Mouse (Mus musculus) liver, embryonic 11.5 days (tissue): ENCODE results near the gene Lrrc75b. TPM values are rescaled to one million over a fixed set of nuclear protein-coding genes. Genes with fewer than 3 reads are reported as not detected.
"Not testable (repeated sequence)": the region's sequence is repeated elsewhere in the genome, so short reads cannot be mapped to it uniquely, and the experiment has no call there.

Experiments used
- ATAC-seq: fragments of 200-750 bp; cut with Nextera tagmentation; replicated peaks from 2 replicates; pipeline ENCODE4 v1.8.0; 2017; ENCODE audit warnings: moderate number of reproducible peaks, mild to moderate bottlenecking, moderate TSS enrichment, moderate library complexity; ENCODE audit not compliant: low FRiP score
- DNase-seq: peaks from one replicate; pipeline ENCODE4 v3.0.0-alpha.2; 2017; ENCODE audit warnings: low spot score
- H3K27ac ChIP-seq: fragments of 300-500 bp; sonication (generic); 2 replicates; pipeline ENCODE4 v1.5.1; 2014; ENCODE audit warnings: mild to moderate bottlenecking, low read depth, low read length, control low read depth
- H3K27me3 ChIP-seq: fragments of 300-500 bp; sonication (generic); replicated peaks from 2 replicates; pipeline ENCODE4 v1.6.1; 2014; ENCODE audit warnings: low read length, mixed read lengths; ENCODE audit not compliant: control insufficient read depth, insufficient read depth
- H3K36me3 ChIP-seq: fragments of 300-500 bp; sonication (generic); 2 replicates; pipeline ENCODE4 v1.6.1; 2014; ENCODE audit warnings: mild to moderate bottlenecking, low read length, moderate library complexity, mixed read lengths; ENCODE audit not compliant: control insufficient read depth, insufficient read depth
- H3K4me1 ChIP-seq: fragments of 300-500 bp; sonication (generic); replicated peaks from 2 replicates; pipeline ENCODE4 v1.6.1; 2014; ENCODE audit warnings: low read length, mixed read lengths; ENCODE audit not compliant: control insufficient read depth, insufficient read depth
- H3K4me2 ChIP-seq: fragments of 300-500 bp; sonication (generic); 2 replicates; pipeline ENCODE4 v1.6.1; 2014; ENCODE audit warnings: mild to moderate bottlenecking, control low read depth, moderate library complexity
- H3K4me3 ChIP-seq: fragments of 300-500 bp; sonication (generic); 2 replicates; pipeline ENCODE4 v1.5.1; 2014; ENCODE audit warnings: low read depth, low read length, control low read depth
- H3K9ac ChIP-seq: fragments of 300-500 bp; sonication (generic); 2 replicates; pipeline ENCODE4 v1.6.1; 2014; ENCODE audit warnings: low read depth, low read length, control low read depth
- H3K9me3 ChIP-seq: fragments of 300-500 bp; sonication (generic); 2 replicates; pipeline ENCODE4 v1.6.1; 2016; ENCODE audit warnings: low read length, inconsistent platforms, mixed read lengths; ENCODE audit not compliant: control insufficient read depth
- WGBS: fragments of 180-500 bp; shearing (Covaris S2); extraction: QIAGEN DNeasy Blood & Tissue Kit; methylation state at CpG from one replicate; pipeline ENCODE4 v1.1.7; 2014; 5-methylcytosine and 5-hydroxymethylcytosine counted together
- polyA plus RNA-seq: library from polyadenylated mRNA; unstranded; fragments of >200 nt; fragmentation: Nextera tagmentation; extraction: Ambion mirVana; gene quantifications from 2 replicates; pipeline ENCODE4 v1.2.1, GENCODE M21; 2014

Lrrc75b gene
- polyA plus RNA-seq, 1 experiment from 2014 or later, result 0.52 TPM

- 84% methylated on average over 8 of the region's 8 CpGs for WGBS
- ATAC-seq, result no peak
- H3K9me3 ChIP-seq, result no peaks in the 10 kb centered on the region
- H3K27me3 ChIP-seq, result no peaks in the 10 kb centered on the region
- DNase-seq, result no peak
- no peak overlapping the region for H3K4me2 ChIP-seq
- H3K4me1 ChIP-seq, result no peaks in the 10 kb centered on the region
- no peak overlapping the region for H3K27ac ChIP-seq
- no peak overlapping the region for H3K9ac ChIP-seq
- no peak overlapping the region for H3K4me3 ChIP-seq
- peaks cover 38% of the 10 kb centered on the region for H3K36me3 ChIP-seq
Measured at GRCm38 (mm10) chr10:75534934-75535333, 25.2 kb downstream of the Lrrc75b start.

DNA sequence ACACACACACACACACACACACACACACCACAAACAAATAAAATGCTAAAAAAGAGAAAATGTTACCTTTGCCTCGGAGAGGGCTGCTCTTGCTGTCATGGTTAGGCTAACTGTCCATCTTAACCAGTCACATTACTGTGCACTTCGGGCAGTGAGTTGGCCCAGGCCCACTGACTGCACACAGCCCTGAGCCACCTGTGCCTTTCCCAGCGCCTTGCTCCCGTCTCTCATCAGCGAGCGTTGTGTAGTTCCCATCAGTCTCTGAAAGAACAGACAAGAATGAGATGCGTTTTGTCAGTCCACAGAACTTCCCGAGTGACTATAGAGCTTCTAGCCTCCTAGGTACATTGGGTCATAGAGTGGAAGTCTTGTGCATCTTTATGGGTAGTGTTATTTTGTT lies 25.9 kb downstream of the Lrrc75b start:
- 92% methylated on average over 8 of the region's 8 CpGs for WGBS
- no peak for ATAC-seq
- H3K36me3 ChIP-seq, result peaks cover 40% of the 10 kb centered on the region

GRCm38 (mm10) chr10:75531532-75532090 lies 28.5 kb downstream of the Lrrc75b start:
- Histone ChIP-seq H3K9ac (no peak overlapping the region), H3K36me3 (peaks cover 42% of the 10 kb centered on the region), H3K4me1 (no peaks in the 10 kb centered on the region), H3K27me3 (no peaks in the 10 kb centered on the region), H3K9me3 (no peaks in the 10 kb centered on the region), H3K4me2 (no peak overlapping the region), H3K27ac (no peak overlapping the region), H3K4me3 (no peak overlapping the region)
- ATAC-seq (no peak), DNase-seq (no peak)
- WGBS, result 89% methylated on average over 9 of the region's 9 CpGs

More for the DNA sequence above, 25.9 kb downstream of the Lrrc75b start:
- Histone ChIP-seq H3K9me3 (no peaks in the 10 kb centered on the region), H3K4me1 (no peaks in the 10 kb centered on the region), H3K27me3 (no peaks in the 10 kb centered on the region), H3K4me2 (no peak overlapping the region), H3K4me3 (no peak overlapping the region), H3K9ac (no peak overlapping the region), H3K27ac (no peak overlapping the region)
- DNase-seq, result no peak

DNA sequence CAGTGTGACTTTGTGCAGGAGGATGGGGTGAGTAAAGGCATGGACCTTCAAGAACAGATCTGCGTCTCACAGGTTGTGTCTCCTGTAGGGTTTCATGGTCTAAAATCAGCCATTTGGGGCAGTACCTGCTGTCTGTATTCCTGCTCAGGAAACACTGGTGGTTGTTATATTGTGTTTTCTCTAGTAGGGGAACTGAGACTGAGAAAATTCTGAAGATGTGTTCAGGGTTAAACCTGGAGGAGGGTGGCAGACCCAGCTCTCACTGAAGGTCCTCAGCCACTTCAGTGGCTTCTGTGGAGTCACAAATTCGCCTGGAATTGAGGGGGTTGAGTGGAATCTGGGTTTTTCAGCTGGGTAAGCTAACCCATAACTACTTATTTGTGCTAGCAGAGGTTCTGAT lies 29.8 kb downstream of the Lrrc75b start:
- H3K4me1 ChIP-seq, result no peaks in the 10 kb centered on the region
- ATAC-seq, result no peak
- H3K27ac ChIP-seq, result no peak overlapping the region
- DNase-seq, result no peak
- no peak overlapping the region for H3K9ac ChIP-seq
- no peaks in the 10 kb centered on the region for H3K9me3 ChIP-seq
- H3K27me3 ChIP-seq, result no peaks in the 10 kb centered on the region
- no peak overlapping the region for H3K4me3 ChIP-seq
- 84% methylated on average over 2 of the region's 2 CpGs for WGBS
- H3K4me2 ChIP-seq, result no peak overlapping the region
- H3K36me3 ChIP-seq, result peaks cover 36% of the 10 kb centered on the region

- H3K9me3 ChIP-seq, H3K27ac ChIP-seq, H3K27me3 ChIP-seq, H3K9ac ChIP-seq, DNase-seq, H3K4me3 ChIP-seq, H3K4me2 ChIP-seq, ATAC-seq, H3K4me1 ChIP-seq: not testable (repeated sequence)
- WGBS, result 90% methylated on average over 9 of the region's 9 CpGs
- peaks cover 37% of the 10 kb centered on the region for H3K36me3 ChIP-seq
Measured at GRCm38 (mm10) chr10:75525450-75525849, 34.7 kb downstream of the Lrrc75b start.

GRCm38 (mm10) chr10:75521643-75522042 lies 38.5 kb downstream of the Lrrc75b start:
- H3K27me3 ChIP-seq, result no peaks in the 10 kb centered on the region
- no peaks in the 10 kb centered on the region for H3K9me3 ChIP-seq
- H3K4me1 ChIP-seq, result peaks cover 8% of the 10 kb centered on the region
- no peak overlapping the region for H3K27ac ChIP-seq
- 94% methylated on average over 4 of the region's 4 CpGs for WGBS
- DNase-seq, result no peak
- H3K36me3 ChIP-seq, result peaks cover 44% of the 10 kb centered on the region
- no peak overlapping the region for H3K9ac ChIP-seq
- no peak overlapping the region for H3K4me3 ChIP-seq
- H3K4me2 ChIP-seq, result no peak overlapping the region
- ATAC-seq, result no peak

DNA sequence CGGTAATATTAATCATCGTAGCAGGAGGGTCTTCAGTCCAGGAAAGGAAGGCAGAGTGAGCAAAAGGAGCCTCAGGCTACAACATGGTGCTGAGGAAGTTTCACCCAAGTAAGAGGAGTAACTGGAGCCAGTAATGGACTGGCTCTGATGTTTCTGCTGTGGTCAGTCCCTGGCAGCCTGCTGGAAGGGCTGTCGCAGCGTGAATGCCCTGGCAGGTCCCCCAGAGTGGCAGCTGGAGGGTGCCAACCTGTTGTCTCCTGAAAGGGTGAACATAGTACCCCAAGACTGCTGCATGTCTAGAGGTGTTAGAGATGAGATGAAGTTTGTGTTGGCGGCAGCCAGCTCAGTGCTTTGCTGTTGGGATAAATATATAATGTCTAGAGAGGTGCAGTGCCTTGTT lies 39.5 kb downstream of the Lrrc75b start:
- H3K4me3 ChIP-seq, result no peak overlapping the region
- no peak overlapping the region for H3K9ac ChIP-seq
- H3K4me1 ChIP-seq, result peaks cover 17% of the 10 kb centered on the region
- DNase-seq (no peak), ATAC-seq (no peak)
- no peaks in the 10 kb centered on the region for H3K9me3 ChIP-seq
- 94% methylated on average over 5 of the region's 5 CpGs for WGBS
- no peak overlapping the region for H3K27ac ChIP-seq
- no peaks in the 10 kb centered on the region for H3K27me3 ChIP-seq
- peaks cover 44% of the 10 kb centered on the region for H3K36me3 ChIP-seq
- no peak overlapping the region for H3K4me2 ChIP-seq

- Histone ChIP-seq H3K36me3 (peaks cover 26% of the 10 kb centered on the region; the same call in 1 of the 2 replicates), H3K4me2 (peak within 1 kb of the TSS; percentile 92), H3K4me1 (peaks cover 39% of the 10 kb centered on the region), H3K4me3 (peak within 1 kb of the TSS; percentile 89), H3K9me3 (no peaks in the 10 kb centered on the region), H3K27ac (peak within 1 kb of the TSS; percentile 96), H3K27me3 (no peaks in the 10 kb centered on the region), H3K9ac (peak within 1 kb of the TSS; percentile 92)
- WGBS, result 0% methylated on average over 20 of the region's 20 CpGs
- peak; percentile 79 for ATAC-seq
- peak; percentile 96 for DNase-seq
Measured at GRCm38 (mm10) chr10:75517758-75518143, 42.4 kb downstream of the Lrrc75b start, which contains the start of gene Gucd1. Gucd1 (minus strand) TSS chr10:75517972.

- ATAC-seq (peak; percentile 91), DNase-seq (peak; percentile 94)
- H3K9me3 ChIP-seq, result no peaks in the 10 kb centered on the region
- H3K4me1 ChIP-seq, result peaks cover 39% of the 10 kb centered on the region
- H3K36me3 ChIP-seq, result peaks cover 23% of the 10 kb centered on the region; the same call in 1 of the 2 replicates
- peak within 1 kb of the TSS; percentile 89 for H3K4me3 ChIP-seq
- under 1% methylated on average over 44 of the region's 52 CpGs for WGBS
- H3K9ac ChIP-seq, result peak within 1 kb of the TSS; percentile 92
- H3K27me3 ChIP-seq, result no peaks in the 10 kb centered on the region
- peak within 1 kb of the TSS; percentile 96 for H3K27ac ChIP-seq
- peak within 1 kb of the TSS; percentile 92 for H3K4me2 ChIP-seq
Measured at GRCm38 (mm10) chr10:75517073-75517757, 42.9 kb downstream of the Lrrc75b start, which contains the start of gene Snrpd3. Snrpd3 (plus strand) TSS chr10:75517551.
